Mouse (Mus musculus) lung, adult 2 months (tissue): Measurements from ENCODE around the gene Pcnx2.

Experiments used
- CTCF ChIP-seq: fragments of 200-500 bp; IDR thresholded peaks from 2 replicates; pipeline ENCODE4 v1.5.1; 2011; ENCODE audit warnings: mild to moderate bottlenecking, low read length, control low read depth; ENCODE audit not compliant: insufficient read depth
- POLR2A ChIP-seq: fragments of 200-500 bp; IDR thresholded peaks from 2 replicates; pipeline ENCODE4 v1.6.1; 2011; ENCODE audit warnings: low read depth, mild to moderate bottlenecking, control low read depth, low read length, borderline replicate concordance; ENCODE audit errors: extremely low read depth

- no peak for TF ChIP-seq POLR2A
- TF ChIP-seq CTCF = no peak
Measured at GRCm38 (mm10) chr8:125725037-125725820, 172.9 kb downstream of the Pcnx2 start.
